Mouse (Mus musculus) frontal cortex, postnatal 14 days (tissue): ENCODE measurements at regions not wholly inside any gene's neighbourhood (a gene's known extent, or its start where the extent isn't known, plus 50 kb on each side); places are given as distances from the start of the nearest gene placed in this dataset.
A peak's percentile ranks its signal among the peaks of the same experiment; 100 is the strongest.

Source experiments
- DNase-seq, 2 experiments: peaks; one replicate each; pipeline ENCODE4 v3.0.0; 2022; ENCODE audit warnings: low spot score in 2 of 2

- DNase-seq, result no peak
These were observed 173.8 kb upstream of the Gm4791 start for GRCm38 (mm10) chr9:46824703-46825102.

GRCm38 (mm10) chr9:46819808-46820207, 178.7 kb upstream of the Gm4791 start:
- DNase-seq, result no peak

- no peak for DNase-seq
These were observed 179.2 kb upstream of the Gm4791 start for GRCm38 (mm10) chr9:46819376-46819775.

GRCm38 (mm10) chr9:46816126-46816525, 182.4 kb upstream of the Gm4791 start:
- peak in 1 of 2 experiments; percentile 33 for DNase-seq

- peak; percentile 41 to 78 for DNase-seq
These were observed 183.9 kb upstream of the Gm4791 start for GRCm38 (mm10) chr9:46814478-46815241.

- DNase-seq, result no peak
These were observed 188.3 kb upstream of the Gm4791 start for GRCm38 (mm10) chr9:46810266-46810665.

GRCm38 (mm10) chr9:46795446-46795845, 203.1 kb upstream of the Gm4791 start:
- DNase-seq, result no peak

- DNase-seq, result no peak
These were observed 209.5 kb upstream of the Gm4791 start for GRCm38 (mm10) chr9:46789036-46789435.

- peak in 1 of 2 experiments; percentile 25 for DNase-seq
These were observed 210.1 kb upstream of the Gm4791 start for GRCm38 (mm10) chr9:46788456-46788855.

- peak in 1 of 2 experiments; percentile 19 for DNase-seq
These were observed 214.1 kb upstream of the Gm4791 start for GRCm38 (mm10) chr9:46784355-46784975.

- no peak for DNase-seq
These were observed 214.8 kb upstream of the Gm4791 start for GRCm38 (mm10) chr9:46783597-46784354.

GRCm38 (mm10) chr9:46781681-46782080, 216.9 kb upstream of the Gm4791 start:
- DNase-seq, result no peak

GRCm38 (mm10) chr9:46778769-46779168, 219.8 kb upstream of the Gm4791 start:
- DNase-seq, result no peak

- no peak for DNase-seq
These were observed 223.7 kb upstream of the Gm4791 start for GRCm38 (mm10) chr9:46774821-46775220.

- no peak for DNase-seq
These were observed 238.3 kb upstream of the Gm4791 start for GRCm38 (mm10) chr9:46760247-46760646.

GRCm38 (mm10) chr9:46757005-46757672, 241.4 kb upstream of the Gm4791 start:
- no peak for DNase-seq

GRCm38 (mm10) chr9:46751981-46752380, 246.6 kb upstream of the Gm4791 start:
- no peak for DNase-seq

GRCm38 (mm10) chr9:46749441-46749840, 249.1 kb upstream of the Gm4791 start:
- no peak for DNase-seq

- DNase-seq, result no peak
These were observed 252.3 kb upstream of the Gm4791 start for GRCm38 (mm10) chr9:46746266-46746665.

GRCm38 (mm10) chr9:46740496-46740895, 258.0 kb upstream of the Gm4791 start:
- DNase-seq, result no peak

- DNase-seq, result no peak
These were observed 259.2 kb upstream of the Gm4791 start for GRCm38 (mm10) chr9:46739341-46739740.

- no peak for DNase-seq
These were observed 259.9 kb upstream of the Gm4791 start for GRCm38 (mm10) chr9:46738634-46739033.
